Mouse (Mus musculus): ENCODE results near the gene Pla2g7. TPM values are rescaled to one million over a fixed set of nuclear protein-coding genes. Genes with fewer than 3 reads are reported as not detected.
A peak's percentile ranks its signal among the peaks of the same experiment; 100 is the strongest.

Gene Pla2g7
- polyA plus RNA-seq, 1 experiment = 38.7 TPM

- peaks cover 6% of the 10 kb centered on the region for H3K4me1 ChIP-seq (ENCODE audit: control insufficient read depth, insufficient read depth, low read length)
- H3K27ac ChIP-seq (ENCODE audit: insufficient read depth, low read length) = no peak overlapping the region
- no peak for TF ChIP-seq POLR2A (IDR thresholded peaks at IDR 0.05; ENCODE audit: low read depth, low read length)
- no peak for TF ChIP-seq CTCF (IDR thresholded peaks at IDR 0.05; ENCODE audit: borderline replicate concordance, insufficient read depth, low read length)
- no peak overlapping the region for H3K4me3 ChIP-seq (ENCODE audit: insufficient read depth, low read length)
These were observed 23.9 kb upstream of the Pla2g7 start for GRCm38 (mm10) chr17:43544040-43544439.

- TF ChIP-seq POLR2A (IDR thresholded peaks at IDR 0.05; ENCODE audit: low read depth, low read length) = no peak
- no peak for TF ChIP-seq CTCF (IDR thresholded peaks at IDR 0.05; ENCODE audit: borderline replicate concordance, insufficient read depth, low read length)
- Histone ChIP-seq H3K4me1 (ENCODE audit: control insufficient read depth, insufficient read depth, low read length) (peaks cover 19% of the 10 kb centered on the region), H3K4me3 (ENCODE audit: insufficient read depth, low read length) (no peak overlapping the region), H3K27ac (ENCODE audit: insufficient read depth, low read length) (peak overlapping the region; percentile 59)
These were observed 16.7 kb upstream of the Pla2g7 start for GRCm38 (mm10) chr17:43551122-43551630.

GRCm38 (mm10) chr17:43554516-43555403 lies 13.1 kb upstream of the Pla2g7 start:
- peaks cover 14% of the 10 kb centered on the region for H3K4me1 ChIP-seq (ENCODE audit: control insufficient read depth, insufficient read depth, low read length)
- TF ChIP-seq POLR2A (IDR thresholded peaks at IDR 0.05; ENCODE audit: low read depth, low read length) (no peak), CTCF (IDR thresholded peaks at IDR 0.05; ENCODE audit: borderline replicate concordance, insufficient read depth, low read length) (no peak)
- peak overlapping the region; percentile 74 for H3K27ac ChIP-seq (ENCODE audit: insufficient read depth, low read length)
- H3K4me3 ChIP-seq (ENCODE audit: insufficient read depth, low read length) = no peak overlapping the region

- Histone ChIP-seq H3K4me1 (ENCODE audit: control insufficient read depth, insufficient read depth, low read length) (peaks cover 10% of the 10 kb centered on the region), H3K27ac (ENCODE audit: insufficient read depth, low read length) (no peak overlapping the region), H3K4me3 (ENCODE audit: insufficient read depth, low read length) (no peak overlapping the region)
- TF ChIP-seq CTCF (IDR thresholded peaks at IDR 0.05; ENCODE audit: borderline replicate concordance, insufficient read depth, low read length) (no peak), POLR2A (IDR thresholded peaks at IDR 0.05; ENCODE audit: low read depth, low read length) (no peak)
These were observed 10.8 kb upstream of the Pla2g7 start for GRCm38 (mm10) chr17:43557104-43557503.

GRCm38 (mm10) chr17:43557541-43558090 lies 10.3 kb upstream of the Pla2g7 start:
- Histone ChIP-seq H3K4me1 (ENCODE audit: control insufficient read depth, insufficient read depth, low read length) (peaks cover 10% of the 10 kb centered on the region), H3K4me3 (ENCODE audit: insufficient read depth, low read length) (no peak overlapping the region), H3K27ac (ENCODE audit: insufficient read depth, low read length) (no peak overlapping the region)
- TF ChIP-seq CTCF (IDR thresholded peaks at IDR 0.05; ENCODE audit: borderline replicate concordance, insufficient read depth, low read length) (no peak), POLR2A (IDR thresholded peaks at IDR 0.05; ENCODE audit: low read depth, low read length) (no peak)

- H3K4me1 ChIP-seq (ENCODE audit: control insufficient read depth, insufficient read depth, low read length) = peaks cover 10% of the 10 kb centered on the region
- H3K4me3 ChIP-seq (ENCODE audit: insufficient read depth, low read length) = no peak overlapping the region
- TF ChIP-seq CTCF (IDR thresholded peaks at IDR 0.05; ENCODE audit: borderline replicate concordance, insufficient read depth, low read length) (no peak), POLR2A (IDR thresholded peaks at IDR 0.05; ENCODE audit: low read depth, low read length) (no peak)
- peak overlapping the region; percentile 20; the same call in 1 of the 2 replicates for H3K27ac ChIP-seq (ENCODE audit: insufficient read depth, low read length)
These were observed 9.2 kb upstream of the Pla2g7 start for GRCm38 (mm10) chr17:43558678-43559077.

GRCm38 (mm10) chr17:43563192-43563987 lies 4.5 kb upstream of the Pla2g7 start:
- no peak for TF ChIP-seq POLR2A (IDR thresholded peaks at IDR 0.05; ENCODE audit: low read depth, low read length)
- TF ChIP-seq CTCF (IDR thresholded peaks at IDR 0.05; ENCODE audit: borderline replicate concordance, insufficient read depth, low read length) = no peak
- 0 out of 2 replicates have a peak, but pooled peaks cover 2% of the 10 kb centered on the region for H3K4me1 ChIP-seq (ENCODE audit: control insufficient read depth, insufficient read depth, low read length)
- no peak overlapping the region for H3K4me3 ChIP-seq (ENCODE audit: insufficient read depth, low read length)
- H3K27ac ChIP-seq (ENCODE audit: insufficient read depth, low read length) = no peak overlapping the region

- peak overlapping the region; percentile 63; the same call in 1 of the 2 replicates for H3K27ac ChIP-seq (ENCODE audit: insufficient read depth, low read length)
- TF ChIP-seq CTCF (IDR thresholded peaks at IDR 0.05; ENCODE audit: borderline replicate concordance, insufficient read depth, low read length) (no peak), POLR2A (IDR thresholded peaks at IDR 0.05; ENCODE audit: low read depth, low read length) (no peak)
- 0 out of 2 replicates have a peak, but pooled peaks cover 2% of the 10 kb centered on the region for H3K4me1 ChIP-seq (ENCODE audit: control insufficient read depth, insufficient read depth, low read length)
- peak overlapping the region; percentile 23; the same call in 1 of the 2 replicates for H3K4me3 ChIP-seq (ENCODE audit: insufficient read depth, low read length)
These were observed 306 bp upstream of the Pla2g7 start for GRCm38 (mm10) chr17:43567593-43567991.

GRCm38 (mm10) chr17:43569287-43569686 lies 1.4 kb downstream of the Pla2g7 start:
- H3K4me1 ChIP-seq (ENCODE audit: control insufficient read depth, insufficient read depth, low read length) = 0 out of 2 replicates have a peak, but pooled peaks cover 2% of the 10 kb centered on the region
- TF ChIP-seq POLR2A (IDR thresholded peaks at IDR 0.05; ENCODE audit: low read depth, low read length) (no peak), CTCF (IDR thresholded peaks at IDR 0.05; ENCODE audit: borderline replicate concordance, insufficient read depth, low read length) (no peak)

More at GRCm38 (mm10) chr17:43569287-43569686, 1.4 kb downstream of the Pla2g7 start:
- Histone ChIP-seq H3K4me3 (ENCODE audit: insufficient read depth, low read length) (no peak overlapping the region), H3K27ac (ENCODE audit: insufficient read depth, low read length) (no peak overlapping the region)

Data from embryonic fibroblast, embryonic 13.5 days (primary cell).